Comparison of ENCODE assay signal across 33 mouse cellular contexts in genomic region chr2:76042210-76042609, GRCm38 (mm10).
DNase-seq lines count a peak whose midpoint lies in the region; ATAC-seq and TF ChIP-seq lines count a peak whose summit lies in the region.
"Had no signal": no experiment of that assay in that cellular context is flagged by ENCODE, and none has a peak within 500 bp of the region (broad histone marks: within the 10 kb centered on the region; RNA-seq: fewer than 3 reads in every experiment).

No protein-coding gene starts in this region.

- ATAC-seq in hematopoietic stem cell, adult 5-6 weeks (replicated peaks in 1 of 2; ENCODE audit: insufficient read depth in 1 of 2, low FRiP score in 2 of 2, low TSS enrichment in 1 of 2, low read depth in 1 of 2, poor library complexity in 2 of 2, severe bottlenecking in 2 of 2) = peak; percentile 68 to 71
- peak; percentile 43; the same call in 1 of the 2 replicates for ATAC-seq in liver, embryonic 13.5 days (ENCODE audit: low read depth)
- peak; percentile 83 for ATAC-seq in megakaryocyte progenitor cell, adult 5-6 weeks (replicated peaks; ENCODE audit: poor library complexity)
- ATAC-seq: activated CD4-positive, CD25-positive, alpha-beta regulatory T cell, adult 4 months; forebrain, embryonic 15.5 days; hindbrain, postnatal 0 days; intestine, embryonic 15.5 days; lung, postnatal 0 days had no signal

- H3K4me2 ChIP-seq in liver, embryonic 13.5 days = no peak overlapping the region
- H3K4me2 ChIP-seq: embryonic facial prominence, embryonic 13.5 days; forebrain, embryonic 15.5 days; heart, embryonic 13.5 days; intestine, embryonic 15.5 days; limb, embryonic 12.5 days; midbrain, embryonic 12.5 days; neural tube, embryonic 13.5 days had no signal

- H3K9ac ChIP-seq in liver, embryonic 13.5 days = no peak overlapping the region
- H3K9ac ChIP-seq: embryonic facial prominence, embryonic 13.5 days; forebrain, embryonic 15.5 days; heart, embryonic 13.5 days; intestine, embryonic 15.5 days; limb, embryonic 12.5 days; midbrain, embryonic 12.5 days; neural tube, embryonic 13.5 days had no signal

- peak; percentile 73 for DNase-seq in MEL-GATA-1-ER (ENCODE audit: extremely low read depth, low read depth)
- DNase-seq in liver, embryonic 13.5 days = peak; percentile 17
- DNase-seq in kidney, adult 2 months = no peak
- no peak for DNase-seq in frontal cortex, postnatal 36 days (ENCODE audit: low spot score in 2 of 2)
- DNase-seq in layer of hippocampus, adult 11-12 months (ENCODE audit: low spot score) = no peak
- DNase-seq: adrenal gland, adult 2 months; cerebellum, adult 11 months; cerebellum, adult 9-10 months; cerebellum, postnatal 36 days; gastrocnemius, adult 2 months; gastrocnemius, postnatal 36 days; heart, adult 18-20 months; heart, postnatal 10 days; kidney, adult 8-10 months; kidney, postnatal 4 days; layer of hippocampus, postnatal 36 days; lung, adult 18-20 months had no signal

- H3K4me3 ChIP-seq in liver, embryonic 13.5 days (replicated peaks) = no peak overlapping the region
- no peak overlapping the region for H3K4me3 ChIP-seq in kidney, adult 2 months (ENCODE audit: insufficient read depth, low read depth, low read length)
- H3K4me3 ChIP-seq: embryonic facial prominence, embryonic 13.5 days; forebrain, embryonic 10.5 days; forebrain, embryonic 15.5 days; gastrocnemius, adult 2 months; heart, embryonic 13.5 days; hindbrain, embryonic 10.5 days; intestine, embryonic 15.5 days; limb, embryonic 12.5 days; midbrain, embryonic 12.5 days; neural tube, embryonic 13.5 days had no signal

- H3K4me1 ChIP-seq in liver, embryonic 13.5 days (replicated peaks) = 0 out of 2 replicates have a peak, but pooled peaks cover 6% of the 10 kb centered on the region
- no peaks in the 10 kb centered on the region for H3K4me1 ChIP-seq in kidney, adult 2 months (ENCODE audit: control insufficient read depth, insufficient read depth, low read length)
- H3K4me1 ChIP-seq: forebrain, embryonic 10.5 days; forebrain, embryonic 15.5 days; heart, embryonic 13.5 days; hindbrain, embryonic 10.5 days; intestine, embryonic 15.5 days; midbrain, embryonic 12.5 days; neural tube, embryonic 13.5 days had no signal

- no peak for TF ChIP-seq POLR2A in kidney, adult 2 months (IDR thresholded peaks at IDR 0.05; ENCODE audit: low read depth, low read length)

- no peak for TF ChIP-seq CTCF in kidney, adult 2 months (conservative IDR thresholded peaks at IDR 0.05; ENCODE audit: insufficient read depth, insufficient read length, low read depth, low read length)

- H3K9me3 ChIP-seq in liver, embryonic 13.5 days (replicated peaks) = no peaks in the 10 kb centered on the region
- H3K9me3 ChIP-seq: embryonic facial prominence, embryonic 13.5 days; forebrain, embryonic 10.5 days; forebrain, embryonic 15.5 days; heart, embryonic 13.5 days; hindbrain, embryonic 10.5 days; intestine, embryonic 15.5 days; limb, embryonic 12.5 days; midbrain, embryonic 12.5 days; neural tube, embryonic 13.5 days had no signal

- H3K27me3 ChIP-seq in liver, embryonic 13.5 days = no peaks in the 10 kb centered on the region
- no peaks in the 10 kb centered on the region for H3K27me3 ChIP-seq in kidney, adult 2 months (replicated peaks; ENCODE audit: control insufficient read depth, insufficient read depth, low read length)
- H3K27me3 ChIP-seq: embryonic facial prominence, embryonic 13.5 days; forebrain, embryonic 15.5 days; heart, embryonic 13.5 days; intestine, embryonic 15.5 days; limb, embryonic 12.5 days; midbrain, embryonic 12.5 days; neural tube, embryonic 13.5 days had no signal

- H3K27ac ChIP-seq in liver, embryonic 13.5 days = no peak overlapping the region
- H3K27ac ChIP-seq in kidney, adult 2 months (ENCODE audit: insufficient read depth, low read depth, low read length) = no peak overlapping the region
- H3K27ac ChIP-seq: embryonic facial prominence, embryonic 13.5 days; forebrain, embryonic 10.5 days; forebrain, embryonic 15.5 days; gastrocnemius, adult 2 months; heart, embryonic 13.5 days; hindbrain, embryonic 10.5 days; hindbrain, postnatal 0 days; intestine, embryonic 15.5 days; kidney, postnatal 0 days; macrophage; midbrain, embryonic 12.5 days; neural tube, embryonic 13.5 days had no signal

- H3K36me3 ChIP-seq in liver, embryonic 13.5 days = no peaks in the 10 kb centered on the region
- H3K36me3 ChIP-seq in kidney, adult 2 months (ENCODE audit: control insufficient read depth, insufficient read depth, low read length) = no peaks in the 10 kb centered on the region
- H3K36me3 ChIP-seq: embryonic facial prominence, embryonic 13.5 days; forebrain, embryonic 10.5 days; forebrain, embryonic 15.5 days; heart, embryonic 13.5 days; hindbrain, embryonic 10.5 days; intestine, embryonic 15.5 days; limb, embryonic 12.5 days; midbrain, embryonic 12.5 days; neural tube, embryonic 13.5 days had no signal

- 8% methylated on average over 10 of the region's 10 CpGs for WGBS in liver, embryonic 13.5 days (ENCODE audit: insufficient replicate concordance)
- 87% methylated on average over 10 of the region's 10 CpGs for WGBS in kidney, adult 2 months

Comparison
In these comparisons a context has a peak if more than half of its experiments do, and no peak if none do; other contexts are left out.
1. DNase-seq: peak in MEL-GATA-1-ER (single experiment) and liver, embryonic 13.5 days (single experiment); none in kidney, adult 2 months (single experiment), frontal cortex, postnatal 36 days (0 of 2) and layer of hippocampus, adult 11-12 months (single experiment).
2. Peak in every context shown above with its lines, with median percentiles within 50 percentile points of each other: ATAC-seq.